Mouse (Mus musculus) testis, postnatal 10 days (tissue): ENCODE measurements around the gene Eif4e.

Experiments
- DNase-seq: peaks from one replicate; pipeline ENCODE4 v3.0.0; 2021; ENCODE audit warnings: low spot score

Gene Eif4e

DNA sequence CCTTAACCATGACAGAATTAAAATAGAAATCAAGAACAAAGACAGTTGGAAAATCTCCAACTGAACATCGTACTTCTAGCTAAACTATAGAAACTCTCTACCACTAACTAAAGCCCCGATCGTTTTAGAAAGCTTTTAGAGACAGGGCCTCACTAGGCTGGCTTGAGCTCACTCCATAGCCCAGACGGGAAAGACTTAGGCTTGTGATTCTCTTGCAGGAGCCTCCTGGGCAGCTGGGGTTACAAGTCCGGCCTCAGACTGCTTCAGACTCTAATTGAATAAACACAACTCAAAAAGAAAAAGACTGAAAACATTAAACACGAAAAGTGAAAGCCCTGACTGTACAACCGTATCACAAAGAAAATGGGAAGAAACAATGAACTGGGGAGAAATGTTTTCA lies 60.2 kb downstream of the Eif4e start:
- DNase-seq: no peak

DNA sequence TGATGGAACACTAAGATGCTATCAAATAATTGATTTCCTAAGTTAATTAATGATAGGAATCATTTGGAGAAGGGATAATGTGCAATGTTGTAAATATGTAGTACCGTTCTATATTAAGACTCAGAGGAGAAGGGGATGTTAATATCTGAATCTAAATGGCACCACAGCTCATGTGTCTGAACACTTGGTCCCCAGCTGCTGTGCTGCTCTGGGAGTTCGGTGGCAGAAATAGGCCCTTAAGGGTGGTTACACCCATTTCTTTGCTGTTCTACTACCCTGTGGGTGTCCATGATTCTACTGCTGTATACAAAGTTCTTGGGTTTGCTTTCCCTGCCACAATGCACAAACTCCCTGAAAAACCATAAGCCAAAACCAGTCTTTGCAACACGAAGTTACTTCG lies 61.2 kb downstream of the Eif4e start:
- DNase-seq: no peak

DNA sequence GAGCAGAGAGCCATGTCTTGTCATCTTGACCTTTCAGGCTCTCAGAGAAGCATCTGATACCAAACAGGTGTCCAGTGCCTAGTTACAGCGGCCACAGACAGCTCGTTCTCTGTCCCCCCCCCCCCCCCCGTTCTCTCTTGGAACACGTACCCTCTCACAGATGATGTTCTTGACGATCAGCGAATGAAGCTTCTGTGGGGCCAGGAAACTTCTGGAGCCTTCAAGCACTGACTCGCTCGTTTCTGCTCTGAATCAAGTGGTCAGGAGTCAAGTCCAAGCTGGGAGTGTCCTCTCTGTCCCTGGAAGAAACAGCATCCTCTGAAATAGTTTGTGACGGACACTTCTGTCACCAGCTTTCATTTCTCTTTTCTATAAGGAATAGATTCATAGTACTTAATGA lies 62.0 kb downstream of the Eif4e start:
- DNase-seq: no peak

DNA sequence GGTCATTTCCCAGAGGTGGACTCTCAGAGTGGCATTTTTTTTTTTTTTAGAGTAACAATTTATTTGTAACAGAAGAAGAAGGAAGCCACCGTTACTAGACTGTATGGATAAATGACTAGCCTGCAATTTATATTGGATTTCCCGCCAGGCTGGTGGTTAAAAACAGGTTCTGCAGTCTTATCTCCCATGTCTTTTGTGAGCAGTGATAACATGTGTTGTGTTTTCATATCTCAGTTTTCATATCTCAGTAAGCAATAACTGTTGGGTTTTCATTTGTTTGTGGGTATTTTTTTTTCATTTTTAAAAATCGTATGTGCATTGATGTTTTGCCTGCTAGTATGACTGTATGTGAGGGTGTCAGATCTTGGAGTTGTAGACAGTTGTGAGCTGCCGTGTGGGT lies 65.0 kb downstream of the Eif4e start:
- DNase-seq: no peak

DNA sequence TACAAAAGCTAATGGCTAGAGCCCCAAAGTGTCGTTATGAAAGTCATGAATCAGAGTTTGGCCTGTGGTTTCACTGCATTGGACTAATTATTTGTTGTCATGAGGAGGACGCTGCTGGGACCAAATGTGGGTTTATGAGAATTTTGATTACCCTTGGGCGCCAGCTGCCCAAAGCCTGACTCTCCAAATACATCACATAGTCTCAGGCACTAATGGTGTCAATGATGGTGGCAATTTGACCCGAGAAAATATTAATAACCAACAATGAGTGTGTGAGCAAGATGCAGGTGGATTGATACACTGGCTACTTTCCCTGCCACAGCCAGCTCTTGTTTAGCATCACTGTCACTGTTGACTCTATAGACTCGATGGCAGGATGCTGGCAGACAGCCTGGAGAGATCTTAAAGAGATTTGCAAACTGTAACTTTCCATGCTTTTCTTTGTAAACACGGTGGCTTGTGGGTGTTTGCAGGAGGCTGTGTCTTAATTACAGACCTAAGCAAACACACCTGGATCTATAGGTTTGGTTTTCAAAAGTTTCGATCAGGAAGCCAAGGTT lies 65.9 kb downstream of the Eif4e start:
- DNase-seq: no peak

DNA sequence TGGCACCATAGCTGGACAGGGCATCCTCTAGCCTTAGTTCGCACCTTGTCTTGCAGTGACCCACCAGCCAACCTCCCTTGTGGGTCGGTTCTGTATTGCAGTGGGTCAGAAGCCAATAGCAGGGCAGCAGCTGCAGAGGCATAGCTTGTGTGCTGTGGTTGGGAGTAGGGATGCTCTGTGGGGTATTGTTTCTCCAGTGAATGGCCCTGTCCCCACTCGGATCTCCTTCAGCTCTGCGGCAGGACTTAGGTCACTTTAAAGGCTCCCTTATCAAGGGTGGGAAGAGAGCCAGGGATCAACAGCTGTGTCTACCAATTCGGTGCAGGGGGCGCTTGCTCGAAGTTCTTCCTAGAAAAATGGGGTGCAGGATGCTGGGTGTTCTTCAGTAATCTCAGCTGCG lies 67.2 kb downstream of the Eif4e start:
- DNase-seq: no peak

DNA sequence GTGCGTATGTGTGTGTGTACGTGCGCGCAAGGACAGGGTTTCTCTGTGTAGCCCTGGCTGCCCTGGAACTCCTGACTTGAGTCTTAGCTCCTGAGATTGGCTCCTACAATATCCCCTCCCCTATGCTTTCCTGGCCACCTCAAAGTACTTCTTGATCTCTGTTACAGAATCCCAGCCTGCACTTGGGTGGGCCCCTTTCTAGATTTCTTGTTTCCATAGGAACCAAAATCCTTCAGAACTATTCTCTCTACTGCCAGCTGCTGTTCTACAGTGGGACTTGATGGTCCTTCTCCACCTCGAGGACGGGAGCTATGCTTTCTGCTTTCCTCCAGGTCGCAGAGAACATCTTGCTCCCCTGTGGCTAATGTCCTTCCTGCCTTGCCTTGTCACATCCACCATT lies 67.9 kb downstream of the Eif4e start:
- DNase-seq: no peak

DNA sequence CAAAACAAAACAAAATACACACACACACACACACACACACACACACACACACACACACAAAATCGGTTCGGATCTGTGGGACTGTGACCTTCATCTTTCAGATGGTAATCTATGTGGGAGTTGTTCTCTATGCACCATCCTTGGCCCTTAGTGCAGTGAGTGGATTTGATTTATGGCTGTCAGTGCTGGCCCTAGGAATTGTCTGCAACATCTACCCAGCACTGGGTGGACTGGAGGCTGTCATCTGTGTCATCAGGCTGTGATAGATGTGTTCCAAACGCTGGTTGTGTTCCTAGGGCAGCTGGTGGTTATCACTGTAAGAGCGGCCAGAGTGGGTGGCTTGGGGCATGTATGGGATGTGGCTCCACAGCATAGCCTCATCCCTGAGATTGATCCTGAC lies 75.1 kb downstream of the Eif4e start:
- no peak for DNase-seq

DNA sequence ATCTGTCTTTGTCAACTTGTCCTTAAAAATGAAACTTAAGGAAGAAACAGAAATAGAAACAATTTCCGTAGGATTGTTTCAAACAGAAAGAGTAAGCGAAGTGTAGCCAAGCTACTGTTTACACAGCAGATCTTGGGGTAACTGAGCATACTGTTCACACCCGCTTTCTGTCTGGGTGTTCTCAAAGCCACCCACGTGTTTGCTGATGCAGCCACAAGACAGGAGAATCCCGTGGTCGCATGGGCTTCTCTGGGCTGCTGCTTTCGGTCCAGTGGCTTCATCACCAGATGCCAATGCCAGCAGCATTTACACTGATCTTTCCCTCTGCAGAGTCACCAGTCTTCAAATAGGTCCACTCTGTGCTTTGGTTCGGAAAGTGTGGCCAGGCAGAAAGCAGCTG lies 79.2 kb downstream of the Eif4e start:
- DNase-seq: no peak

DNA sequence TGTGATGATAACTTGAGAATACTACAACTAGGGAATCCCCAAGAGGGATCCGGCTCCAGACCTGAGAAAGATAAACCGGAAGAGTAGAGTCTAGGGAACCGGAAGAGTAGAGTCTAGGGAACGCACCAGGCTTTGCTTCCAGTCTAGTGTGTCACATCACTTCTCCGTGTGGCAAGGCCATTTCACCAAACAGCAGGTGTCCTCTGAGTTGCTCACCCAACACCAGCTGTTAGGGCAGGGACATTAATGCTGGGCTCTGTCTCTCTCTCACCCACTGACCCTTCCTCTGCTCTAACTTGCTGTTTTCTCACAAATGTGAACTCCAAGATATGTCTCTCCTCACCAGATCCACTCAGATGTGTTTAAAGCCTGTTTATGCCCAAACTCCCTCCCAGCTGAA lies 82.7 kb downstream of the Eif4e start:
- DNase-seq: no peak
